Mouse (Mus musculus) left cerebral cortex, adult 2 months (tissue): ENCODE measurements around the gene Gtf2h4. TPM values are rescaled to one million over a fixed set of nuclear protein-coding genes. Genes with fewer than 3 reads are reported as not detected.
A peak's percentile ranks its signal among the peaks of the same experiment; 100 is the strongest.

Experiments
- DNase-seq, 2 experiments: peaks; one replicate each; pipeline ENCODE4 v3.0.0; 2021 to 2022; ENCODE audit warnings: low spot score in 2 of 2, mixed read lengths in 1 of 2; ENCODE audit errors: extremely low spot score in 1 of 2
- H3K27ac ChIP-seq: fragments of 200-600 bp; 2 replicates; pipeline ENCODE4 v1.8.1; 2022
- H3K4me3 ChIP-seq: fragments of 200-600 bp; 2 replicates; pipeline ENCODE4 v1.8.1; 2022
- CTCF ChIP-seq: fragments of 200-600 bp; IDR thresholded peaks from 2 replicates; pipeline ENCODE4 v1.8.1; 2022; ENCODE audit warnings: antibody characterized with exemption, mild to moderate bottlenecking, moderate library complexity
- intact Hi-C: fragments of 180-260 bp; cut with DNase I; formaldehyde crosslinking; loops from one replicate; pipeline ENCODE4 v1.15.1; 2025
- total RNA-seq, 2 experiments: library from RNA; stranded (reverse); gene quantifications; 2 replicates each; pipeline ENCODE4 v1.2.3; 2021

The Gtf2h4 gene
- total RNA-seq, 2 experiments from 2014 or later: 34.5 to 35.9 TPM

- Histone ChIP-seq H3K27ac (no peak overlapping the region), H3K4me3 (no peak overlapping the region)
- intact Hi-C loops: loop anchor here (2.0 kb wide), 1 partner anchor 22 kb away; the partner anchor contains the start of gene Gtf2h4
- no peak for DNase-seq
- peak; percentile 57 for TF ChIP-seq CTCF
Measured at GRCm38 (mm10) chr17:35695289-35695688, 21.8 kb upstream of the Gtf2h4 start.

DNA sequence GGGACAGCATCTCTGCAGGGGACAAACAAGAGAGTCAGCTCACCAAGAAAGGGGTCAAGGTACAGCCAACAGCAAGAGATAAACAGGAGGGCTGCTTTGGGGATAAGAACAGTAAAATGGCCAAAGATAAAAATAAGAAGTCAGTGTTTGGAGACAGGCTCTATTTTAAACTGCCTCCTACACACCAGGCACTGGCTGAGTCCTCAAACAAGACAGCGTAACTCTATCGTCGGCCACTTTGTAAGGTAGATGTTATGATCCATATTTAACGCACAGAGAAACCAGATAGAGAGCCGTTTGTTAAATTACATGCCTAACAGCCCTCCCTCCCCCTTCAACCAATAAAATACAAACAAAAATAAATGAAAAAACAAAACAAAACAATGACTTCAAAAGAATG, 20.4 kb upstream of the Gtf2h4 start:
- Histone ChIP-seq H3K4me3 (no peak overlapping the region; the same call in 1 of the 2 replicates), H3K27ac (peak overlapping the region; percentile 57)
- no peak for TF ChIP-seq CTCF
- DNase-seq: no peak
- intact Hi-C loops: loop anchor here (2.0 kb wide), 1 partner anchor 21 kb away; the partner anchor contains the start of gene Gtf2h4

- no peak for DNase-seq
- H3K27ac ChIP-seq: no peak overlapping the region; the same call in 1 of the 2 replicates
Measured at GRCm38 (mm10) chr17:35692368-35692767, 18.8 kb upstream of the Gtf2h4 start.

DNA sequence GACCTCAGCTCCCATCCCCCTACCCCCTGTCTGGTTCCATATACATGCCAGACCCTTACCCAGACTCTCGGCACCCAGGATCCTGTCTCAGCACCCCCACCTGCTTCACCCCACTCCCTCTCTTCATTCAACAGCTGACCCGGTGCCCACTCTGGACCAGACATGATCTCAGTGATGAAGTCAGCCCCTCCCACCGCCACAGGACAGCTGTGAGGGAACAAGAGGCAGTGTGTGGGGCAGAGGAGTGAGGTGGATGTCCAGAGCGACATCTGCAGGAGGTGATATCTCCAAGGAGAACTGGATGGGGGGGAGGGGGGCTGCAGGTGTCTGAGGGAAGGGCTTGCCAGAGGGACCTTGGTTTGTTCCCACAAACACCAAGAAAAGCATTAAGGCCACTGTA, 18.3 kb upstream of the Gtf2h4 start:
- intact Hi-C loops: no loop called here
- no peak for TF ChIP-seq CTCF
- Histone ChIP-seq H3K4me3 (no peak overlapping the region), H3K27ac (no peak overlapping the region)
- DNase-seq: no peak

More at GRCm38 (mm10) chr17:35692368-35692767, 18.8 kb upstream of the Gtf2h4 start:
- no peak for TF ChIP-seq CTCF
- no peak overlapping the region for H3K4me3 ChIP-seq
- intact Hi-C loops: no loop called here

DNA sequence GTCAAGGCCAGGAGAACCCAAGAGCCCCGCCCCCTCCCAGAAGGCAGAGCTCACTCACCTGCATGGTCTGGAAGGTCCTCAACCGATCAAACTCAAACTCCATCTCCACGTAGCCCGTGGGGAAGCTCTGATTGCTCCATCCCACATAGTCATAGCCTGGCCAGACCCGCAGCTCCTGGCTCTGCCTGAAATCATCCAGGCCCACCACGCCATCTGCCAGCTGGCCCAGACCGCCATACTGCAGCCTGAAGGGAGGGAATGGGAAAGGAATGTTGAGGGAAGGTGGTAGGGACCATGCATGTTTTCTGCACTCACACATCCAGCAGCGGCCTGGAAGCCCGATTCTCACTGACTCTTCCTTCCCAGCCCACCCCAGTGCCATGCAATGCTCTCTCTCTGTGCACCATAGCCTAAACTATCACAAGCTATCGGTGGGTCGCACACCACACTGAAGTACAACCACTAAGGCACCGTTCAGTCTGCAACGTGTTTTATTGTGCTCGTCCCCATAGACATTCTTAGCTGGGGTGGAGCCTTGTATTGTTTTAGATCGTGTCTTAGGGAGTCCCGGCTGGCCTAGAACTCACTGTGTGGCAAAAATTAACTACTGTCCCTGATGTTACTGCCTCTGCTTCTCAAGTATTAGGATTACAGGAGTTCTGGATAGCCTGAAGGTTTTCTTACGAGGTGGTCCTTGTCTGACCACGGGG, 16.6 kb upstream of the Gtf2h4 start:
- TF ChIP-seq CTCF: no peak
- no peak for DNase-seq
- H3K27ac ChIP-seq: no peak overlapping the region
- intact Hi-C loops: no loop called here
- H3K4me3 ChIP-seq: no peak overlapping the region

GRCm38 (mm10) chr17:35688347-35689175, 15.0 kb upstream of the Gtf2h4 start:
- Histone ChIP-seq H3K4me3 (no peak overlapping the region), H3K27ac (no peak overlapping the region)
- intact Hi-C loops: no loop called here
- no peak for DNase-seq
- no peak; the same call in 1 of the 2 replicates for TF ChIP-seq CTCF

DNA sequence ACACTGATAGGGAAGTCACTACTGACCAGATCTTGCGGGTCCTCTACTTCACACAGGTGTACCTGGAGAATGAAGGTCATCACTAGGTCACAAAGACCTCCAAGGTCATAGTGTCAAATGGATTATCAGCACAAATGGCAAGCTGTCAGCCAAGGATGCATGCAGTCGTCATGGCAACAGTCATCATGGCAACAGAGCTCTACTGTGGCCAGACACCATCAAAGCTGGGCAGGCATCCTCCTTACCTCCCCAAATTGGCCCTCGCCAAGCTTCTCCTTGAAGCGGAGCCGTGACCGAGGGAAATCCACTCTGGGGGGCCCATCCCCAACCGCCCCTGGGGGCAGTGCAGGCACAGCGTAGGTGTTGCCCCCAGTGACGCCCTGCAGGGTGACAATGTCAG, 11.5 kb upstream of the Gtf2h4 start:
- no peak for DNase-seq
- no peak for TF ChIP-seq CTCF
- intact Hi-C loops: no loop called here
- no peak overlapping the region for H3K4me3 ChIP-seq
- no peak overlapping the region for H3K27ac ChIP-seq

- no peak for DNase-seq
- H3K27ac ChIP-seq: no peak overlapping the region
- intact Hi-C loops: no loop called here
- no peak overlapping the region for H3K4me3 ChIP-seq
- no peak for TF ChIP-seq CTCF
Measured at GRCm38 (mm10) chr17:35681986-35682385, 8.4 kb upstream of the Gtf2h4 start.

- intact Hi-C loops: no loop called here
- no peak for TF ChIP-seq CTCF
- no peak for DNase-seq
- Histone ChIP-seq H3K4me3 (no peak overlapping the region), H3K27ac (no peak overlapping the region)
Measured at GRCm38 (mm10) chr17:35680591-35680990, 7.1 kb upstream of the Gtf2h4 start.

DNA sequence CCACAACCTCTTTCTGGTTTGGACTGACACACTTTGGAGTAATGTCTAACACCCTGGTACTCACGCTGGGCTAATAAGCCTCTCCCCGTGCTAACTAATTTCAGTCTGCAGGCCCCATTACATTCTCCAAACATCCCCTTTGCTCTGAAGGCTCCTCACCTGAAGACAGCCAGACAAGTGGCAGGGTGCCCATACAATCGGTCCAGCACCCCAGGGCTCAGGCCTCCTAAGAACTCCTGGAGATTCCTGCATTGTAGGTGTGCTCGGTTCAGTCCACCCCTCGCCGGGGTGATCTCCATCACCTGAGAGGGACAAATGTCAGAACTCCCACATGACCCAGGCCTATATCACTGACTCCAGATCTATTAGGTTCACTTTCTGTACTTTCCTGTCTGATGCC, 1.0 kb downstream of the Gtf2h4 start:
- DNase-seq: no peak
- TF ChIP-seq CTCF: no peak
- intact Hi-C loops: loop anchor here (2.0 kb wide), 1 partner anchor 22 kb away; no protein-coding TSS in a partner anchor
- Histone ChIP-seq H3K27ac (no peak overlapping the region), H3K4me3 (no peak overlapping the region)

DNA sequence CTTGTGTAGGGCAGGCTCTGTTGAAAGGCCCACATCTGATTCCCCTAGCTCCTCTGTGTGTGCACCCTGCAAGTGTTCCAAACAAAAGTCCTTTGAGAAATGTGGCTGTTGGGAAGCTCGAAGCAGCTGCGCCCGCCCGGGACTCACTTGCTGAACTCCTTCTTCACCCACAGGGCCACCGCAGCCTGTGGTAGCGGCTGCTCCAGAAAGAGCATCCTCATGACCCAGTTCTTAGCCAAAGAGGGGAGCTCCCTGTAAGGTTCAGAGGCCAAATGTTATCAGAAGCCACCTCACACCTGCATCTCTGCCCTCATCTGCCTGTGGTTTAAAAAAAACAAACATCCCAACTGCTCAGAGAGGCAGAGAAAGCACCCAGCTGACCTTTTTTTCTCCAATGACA, 1.7 kb downstream of the Gtf2h4 start:
- Histone ChIP-seq H3K4me3 (no peak overlapping the region), H3K27ac (no peak overlapping the region)
- DNase-seq: no peak
- intact Hi-C loops: loop anchor here (2.0 kb wide), 1 partner anchor 23 kb away; no protein-coding TSS in a partner anchor
- no peak for TF ChIP-seq CTCF

DNA sequence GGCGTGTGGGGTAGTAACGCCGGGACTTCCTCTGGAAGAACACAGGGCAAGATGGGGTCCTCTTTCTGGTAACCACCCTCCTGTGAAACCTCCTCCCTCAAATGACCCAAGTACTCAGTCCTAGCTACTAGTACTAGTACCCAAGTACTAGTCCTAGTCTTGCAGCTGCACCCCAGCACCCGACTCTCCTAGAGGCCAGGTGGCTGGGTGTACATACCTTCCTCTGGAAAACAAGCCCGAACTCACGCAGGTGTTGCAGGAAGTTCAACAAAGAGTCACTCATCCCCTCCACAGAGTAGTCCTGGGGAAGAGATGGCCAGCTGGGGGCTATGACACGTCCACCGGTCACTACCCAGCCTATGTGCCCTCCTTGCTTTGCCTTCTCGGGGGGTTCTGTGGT, 3.8 kb downstream of the Gtf2h4 start:
- Histone ChIP-seq H3K27ac (no peak overlapping the region), H3K4me3 (no peak overlapping the region)
- no peak for TF ChIP-seq CTCF
- intact Hi-C loops: loop anchor here (5.0 kb wide), 1 partner anchor 58 kb away; no protein-coding TSS in a partner anchor
- DNase-seq: no peak
